Mouse (Mus musculus): Measurements from ENCODE around the gene Ctsz. TPM values are rescaled to one million over a fixed set of nuclear protein-coding genes. Genes with fewer than 3 reads are reported as not detected.
A peak's percentile ranks its signal among the peaks of the same experiment; 100 is the strongest.

Gene Ctsz
- 10 to 100 TPM; 21.2 to 37.0 TPM for total RNA-seq (2021)
- long read RNA-seq, experiment 1, transcript Ctsz-201 (6 exons, 1,441 nt): major isoform, 31 of 41 reads
- long read RNA-seq, experiment 1, partial matches to known transcripts: 10 of 41 reads
- long read RNA-seq, experiment 1, other reads (novel, unspliced or antisense): 0 of 41 reads
- long read RNA-seq, experiment 2, transcript Ctsz-201 (6 exons, 1,441 nt): major isoform, 38 of 43 reads
- long read RNA-seq, experiment 2, partial matches to known transcripts: 3 of 43 reads
- long read RNA-seq, experiment 2, other reads (novel, unspliced or antisense): 2 of 43 reads

GRCm38 (mm10) chr2:174438737-174439449, at the start of gene Ctsz:
Ctsz (minus strand) TSS chr2:174439039.
- peak; percentile 75 for DNase-seq

GRCm38 (mm10) chr2:174487005-174487404, 48.2 kb upstream of the Ctsz start:
- DNase-seq: no peak

GRCm38 (mm10) chr2:174478746-174479145, 39.9 kb upstream of the Ctsz start:
- DNase-seq: no peak

- no peak for DNase-seq
These were observed 38.9 kb upstream of the Ctsz start for GRCm38 (mm10) chr2:174477543-174478319.

- no peak for DNase-seq
These were observed 34.7 kb upstream of the Ctsz start for GRCm38 (mm10) chr2:174473550-174473927.

GRCm38 (mm10) chr2:174472818-174473549, 34.1 kb upstream of the Ctsz start, which contains the start of gene Prelid3b:
Prelid3b (minus strand) TSS chr2:174473081.
- peak; percentile 99 for DNase-seq

GRCm38 (mm10) chr2:174472407-174472806, 33.6 kb upstream of the Ctsz start:
- peak; percentile 30 for DNase-seq

- no peak for DNase-seq
These were observed 32.1 kb upstream of the Ctsz start for GRCm38 (mm10) chr2:174470786-174471405.

GRCm38 (mm10) chr2:174470333-174470732, 31.5 kb upstream of the Ctsz start:
- DNase-seq: no peak

- DNase-seq: peak; percentile 97
These were observed 25.1 kb upstream of the Ctsz start, which contains the start of gene Atp5e for GRCm38 (mm10) chr2:174463789-174464523. Atp5e (minus strand) TSS chr2:174464105.

GRCm38 (mm10) chr2:174463370-174463769, 24.5 kb upstream of the Ctsz start:
- DNase-seq: no peak

- no peak for DNase-seq
These were observed 20.5 kb upstream of the Ctsz start for GRCm38 (mm10) chr2:174459365-174459764.

GRCm38 (mm10) chr2:174453681-174454080, 14.8 kb upstream of the Ctsz start:
- no peak for DNase-seq

- DNase-seq: no peak
These were observed 11.5 kb upstream of the Ctsz start, which contains the start of gene Tubb1 for GRCm38 (mm10) chr2:174450353-174450752. Tubb1 (plus strand) TSS chr2:174450695.

GRCm38 (mm10) chr2:174448405-174448804, 9.6 kb upstream of the Ctsz start:
- DNase-seq: no peak

- DNase-seq: no peak
These were observed 8.1 kb upstream of the Ctsz start for GRCm38 (mm10) chr2:174446905-174447304.

- no peak for DNase-seq
These were observed 7.7 kb upstream of the Ctsz start for GRCm38 (mm10) chr2:174446492-174446891.

GRCm38 (mm10) chr2:174445018-174445417, 6.2 kb upstream of the Ctsz start:
- no peak for DNase-seq

GRCm38 (mm10) chr2:174444359-174444758, 5.5 kb upstream of the Ctsz start:
- no peak for DNase-seq

- no peak for DNase-seq
These were observed 4.2 kb upstream of the Ctsz start for GRCm38 (mm10) chr2:174443046-174443445.

- DNase-seq: peak; percentile 21
These were observed 3.6 kb upstream of the Ctsz start for GRCm38 (mm10) chr2:174442460-174442859.
